Mouse (Mus musculus) gastrocnemius, adult 8-10 months (tissue): ENCODE measurements around the gene Rrad. TPM values are rescaled to one million over a fixed set of nuclear protein-coding genes. Genes with fewer than 3 reads are reported as not detected.
"Not testable (repeated sequence)": the region's sequence is repeated elsewhere in the genome, so short reads cannot be mapped to it uniquely, and the experiment has no call there.

Experiments used
- DNase-seq, 2 experiments: peaks; one replicate each; pipeline ENCODE4 v3.0.0; 2022; ENCODE audit warnings: low spot score in 2 of 2
- total RNA-seq, 4 experiments: library from RNA; stranded (reverse); gene quantifications; 2 replicates each; pipeline ENCODE4 v1.2.4; 2022

The Rrad gene
- 1 to 10 TPM; 3.7 to 9.5 (median 5.0) TPM for total RNA-seq

DNA sequence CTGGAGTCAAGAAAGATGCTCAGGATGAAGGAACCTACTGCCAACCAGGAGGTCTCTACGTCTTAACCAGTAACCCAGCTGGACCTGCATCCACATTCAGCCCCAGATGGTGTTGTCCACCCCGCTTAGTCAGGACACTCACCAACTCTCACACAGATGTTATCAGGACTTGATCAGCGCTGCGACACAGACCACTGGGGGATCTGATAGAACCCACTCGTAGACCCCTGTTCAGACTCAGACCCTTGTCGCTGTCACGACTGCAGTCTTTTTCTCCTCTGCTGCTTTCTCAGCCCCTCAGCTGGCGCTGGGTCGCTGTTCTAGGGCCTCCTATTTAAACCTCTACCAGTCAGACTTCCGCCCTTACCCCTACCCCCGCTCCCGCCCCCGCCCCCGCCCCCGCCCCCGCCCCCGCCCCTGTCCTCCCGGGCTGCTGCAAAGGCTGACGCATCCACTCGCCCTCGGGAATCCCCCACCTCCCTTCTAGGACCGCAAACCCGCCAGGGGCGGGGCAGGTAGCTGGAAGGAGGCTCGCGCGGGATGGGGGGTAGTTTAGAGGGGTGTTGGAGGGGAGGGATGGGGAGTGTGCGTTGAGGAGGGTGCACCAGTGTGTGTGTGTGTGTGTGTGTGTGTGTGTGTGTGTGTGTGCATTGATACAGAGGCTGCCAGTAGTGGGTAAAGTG, at the start of gene Rrad:
Gene Rrad (minus strand): TSS at position 347 of the 683 bp plus-strand sequence.
- peak in 1 of 2 experiments; percentile 23 for DNase-seq

DNA sequence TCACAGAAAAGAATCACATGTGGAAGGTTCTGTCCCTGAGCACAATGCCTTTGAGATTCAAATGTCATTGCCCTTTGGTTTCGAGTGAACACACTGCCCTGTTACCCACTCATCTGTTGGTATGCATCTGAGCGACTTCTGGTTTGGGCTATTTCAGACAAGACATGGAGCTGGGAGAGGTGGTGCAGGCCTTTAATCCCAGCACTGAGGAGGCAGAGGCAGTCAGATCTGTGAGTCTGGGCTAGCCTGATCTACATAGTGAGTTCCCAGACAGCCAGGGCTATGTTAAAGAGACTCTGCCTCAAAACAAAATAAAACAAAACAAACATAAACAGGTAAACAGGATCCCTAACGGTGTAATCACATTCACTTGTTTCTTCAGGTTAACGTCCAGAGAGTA, 24.5 kb upstream of the Rrad start:
- DNase-seq = no peak

DNA sequence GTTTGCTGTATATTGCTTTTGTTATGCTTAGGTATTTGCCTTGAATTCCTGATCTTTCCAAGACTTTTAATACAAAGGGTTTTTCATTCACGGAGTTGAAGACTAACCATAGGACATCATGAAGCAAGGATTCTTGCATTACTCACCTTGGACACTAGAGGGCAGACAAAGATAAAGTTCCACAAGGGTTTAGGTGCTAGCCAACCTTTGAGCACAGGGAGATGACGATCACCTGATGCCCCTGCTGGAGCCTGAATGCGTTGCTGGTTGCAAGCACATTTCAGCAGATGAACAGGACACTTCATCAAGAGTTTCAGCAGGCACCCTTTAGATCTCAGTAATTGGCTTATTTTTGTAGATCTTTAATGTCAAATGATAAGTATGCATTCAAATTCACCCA, 23.9 kb upstream of the Rrad start:
- DNase-seq = peak in 1 of 2 experiments; percentile 39

DNA sequence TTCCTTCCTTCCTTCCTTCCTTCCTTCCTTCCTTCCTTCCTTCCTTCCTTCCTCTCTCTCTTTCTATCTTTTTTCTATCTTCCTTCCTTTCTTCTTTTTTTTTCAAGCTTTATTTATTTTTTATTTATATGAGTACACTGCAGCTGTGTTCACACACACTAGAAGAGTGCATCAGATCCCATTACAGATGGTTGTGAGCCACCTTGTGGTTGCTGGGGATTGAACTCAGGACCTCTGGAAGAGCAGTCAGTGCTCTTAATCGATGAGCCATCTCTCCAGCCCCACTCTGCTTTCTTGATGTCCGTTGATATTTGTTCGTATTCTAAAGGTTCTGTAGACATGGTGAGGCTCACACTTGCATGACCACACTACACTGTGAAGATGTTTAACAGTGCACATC, 13.1 kb upstream of the Rrad start:
- not testable (repeated sequence) for DNase-seq

DNA sequence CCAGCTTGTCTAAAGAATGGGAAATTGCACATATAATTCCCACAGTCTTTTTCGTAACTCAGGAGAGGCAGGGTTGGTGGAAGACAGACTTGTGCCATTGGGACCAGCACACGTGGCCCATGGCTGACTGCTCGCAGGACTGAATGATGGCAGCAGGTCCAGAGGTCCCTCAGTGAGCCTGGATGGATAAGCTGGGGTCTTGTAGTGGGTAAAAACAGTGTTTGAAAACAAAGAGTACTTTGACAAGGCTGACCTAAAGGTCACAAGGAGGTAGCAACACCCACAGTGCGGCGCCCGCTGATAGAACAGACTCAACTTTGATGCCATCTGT, 11.2 kb upstream of the Rrad start:
- no peak for DNase-seq

DNA sequence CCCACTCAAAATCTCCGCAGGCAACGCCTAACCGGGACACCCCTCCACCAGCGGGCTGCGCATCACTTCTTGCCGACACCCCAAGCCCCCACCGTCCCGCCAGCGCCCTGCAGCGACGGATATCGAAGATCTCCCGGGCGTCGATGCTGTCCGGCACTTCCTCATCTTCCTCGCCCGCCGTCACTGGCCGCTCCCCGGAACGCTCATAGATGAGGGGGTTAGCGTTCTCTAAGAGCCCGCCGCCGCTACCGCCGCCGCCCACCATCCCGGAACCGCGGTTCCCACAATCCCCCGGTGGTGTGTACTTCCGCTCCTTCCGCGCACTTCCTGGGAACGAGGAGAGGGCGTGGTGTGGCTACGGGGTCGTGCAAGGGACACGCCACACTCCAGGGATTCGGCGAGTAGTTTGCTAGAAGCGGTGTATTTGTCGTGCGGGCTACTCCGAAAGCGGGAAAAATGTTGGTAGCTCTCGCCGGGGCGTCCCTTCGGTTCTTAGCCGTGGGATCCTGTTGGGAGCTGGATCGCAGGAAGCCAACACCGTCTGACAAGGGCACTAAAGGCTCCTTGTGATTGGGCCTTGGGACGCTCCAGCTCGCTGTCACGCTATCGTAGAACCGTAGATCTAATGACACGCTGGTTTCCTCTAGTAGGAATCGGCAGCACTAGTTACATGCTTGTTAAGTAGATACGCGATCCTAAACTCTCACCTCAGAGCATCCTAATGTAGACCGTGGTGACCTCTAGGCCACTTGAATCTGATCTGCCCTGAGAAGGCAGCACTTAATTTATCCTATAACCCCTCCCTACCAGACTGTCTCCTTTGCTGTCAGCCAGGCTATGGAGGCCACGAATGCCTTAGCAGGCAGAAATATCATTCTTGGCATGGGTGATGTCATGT, 10.5 kb upstream of the Rrad start, which contains the start of gene Ciao2b:
Gene Ciao2b (minus strand): TSS at position 540 of the 898 bp plus-strand sequence.
- peak; percentile 62 to 72 for DNase-seq

DNA sequence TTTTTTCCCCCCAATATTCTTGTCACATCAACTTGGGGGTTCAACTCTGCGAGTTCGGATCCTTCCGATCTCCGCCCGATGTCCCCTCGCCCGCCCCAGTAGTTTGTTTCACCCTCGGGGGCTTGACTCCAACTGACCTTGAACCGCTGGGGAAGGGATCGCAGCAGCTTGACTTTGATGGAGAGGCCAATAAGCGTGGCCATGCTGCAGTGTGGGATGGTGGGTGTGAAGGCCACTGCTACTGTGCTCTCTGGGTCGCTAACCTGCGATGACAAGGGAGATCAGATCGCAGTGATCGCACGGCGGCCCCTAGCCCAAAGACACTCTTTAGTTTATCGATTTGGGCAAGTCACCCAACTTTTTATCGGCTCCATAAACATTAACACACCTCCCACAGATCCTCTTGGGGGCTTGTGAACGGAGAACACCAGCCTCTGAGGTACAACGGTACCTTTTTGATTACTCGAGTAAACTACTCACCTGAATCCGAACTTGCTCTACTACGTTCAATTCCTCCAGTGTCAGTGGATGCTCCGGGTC, 9.8 kb upstream of the Rrad start:
- DNase-seq = no peak

DNA sequence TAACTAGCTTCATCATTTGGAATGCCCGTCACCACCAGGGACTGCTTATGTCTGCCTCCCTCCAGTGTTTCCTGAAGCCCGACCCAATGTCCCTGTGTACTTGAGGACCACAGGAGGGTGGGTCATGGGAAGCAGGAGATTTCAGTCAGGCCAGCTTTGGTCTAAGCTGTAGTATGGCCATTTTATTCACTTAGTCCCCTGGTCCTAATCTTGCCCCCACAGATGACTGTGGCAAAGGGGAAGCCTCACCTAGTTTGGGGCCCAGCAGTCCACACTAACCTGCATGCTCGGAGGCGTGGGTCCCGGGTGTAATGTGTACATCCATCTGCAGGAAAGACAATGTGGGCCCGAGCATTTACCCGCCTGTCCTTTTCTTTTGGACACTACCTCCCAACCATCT, 9.1 kb upstream of the Rrad start:
- no peak for DNase-seq

DNA sequence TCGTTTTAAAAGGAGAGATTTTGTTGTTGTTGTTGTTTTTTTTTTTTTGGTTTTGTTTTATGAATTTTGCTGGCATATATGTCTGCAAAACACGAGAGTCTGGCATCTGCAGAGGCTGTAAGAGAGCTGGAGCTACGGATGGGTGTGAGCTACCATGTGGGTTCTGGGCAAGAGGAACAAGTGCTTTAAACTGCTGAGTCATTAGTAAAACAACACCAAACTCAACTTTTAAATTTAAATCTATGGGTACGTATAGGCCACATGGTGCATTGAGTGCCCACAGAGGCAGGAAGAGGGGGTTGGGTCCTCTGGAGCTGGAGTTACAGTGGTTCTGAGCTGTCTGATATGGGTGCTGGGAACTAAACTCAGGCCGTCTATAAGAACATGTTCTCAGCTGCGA, 6.9 kb upstream of the Rrad start:
- no peak for DNase-seq

DNA sequence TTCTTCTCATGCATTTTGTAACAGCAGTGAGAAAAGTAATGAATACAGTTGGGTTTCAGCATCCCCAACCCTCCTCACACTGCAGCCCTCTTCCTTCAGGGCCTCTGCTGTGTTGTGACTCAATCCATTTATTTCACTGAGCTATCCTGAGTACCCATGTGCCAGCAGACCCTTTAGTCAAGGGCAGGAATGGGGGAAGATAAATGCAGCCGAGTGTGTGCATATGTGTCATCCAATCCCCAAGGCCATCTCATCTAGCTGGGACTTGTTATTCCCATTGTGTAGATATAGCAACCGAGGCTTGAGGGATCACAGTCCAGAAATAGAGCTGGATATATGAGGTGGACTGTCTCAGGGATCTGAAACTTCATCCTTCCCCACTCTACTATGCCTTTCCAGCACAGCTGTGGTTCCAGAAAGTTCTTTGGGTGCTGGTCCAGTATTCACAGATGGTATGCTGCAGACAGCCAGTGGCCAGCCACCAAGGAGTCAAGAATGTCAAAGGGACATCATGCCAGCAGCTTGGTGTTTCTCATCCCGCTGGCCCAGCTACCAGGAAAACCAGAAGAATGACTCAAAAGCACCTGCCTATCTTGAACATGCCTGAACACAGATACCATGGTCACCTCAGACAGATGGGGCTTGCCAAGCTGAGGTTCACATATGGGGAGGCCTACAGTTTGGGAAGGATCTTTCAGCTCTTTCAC, 4.0 kb upstream of the Rrad start:
- DNase-seq = no peak

DNA sequence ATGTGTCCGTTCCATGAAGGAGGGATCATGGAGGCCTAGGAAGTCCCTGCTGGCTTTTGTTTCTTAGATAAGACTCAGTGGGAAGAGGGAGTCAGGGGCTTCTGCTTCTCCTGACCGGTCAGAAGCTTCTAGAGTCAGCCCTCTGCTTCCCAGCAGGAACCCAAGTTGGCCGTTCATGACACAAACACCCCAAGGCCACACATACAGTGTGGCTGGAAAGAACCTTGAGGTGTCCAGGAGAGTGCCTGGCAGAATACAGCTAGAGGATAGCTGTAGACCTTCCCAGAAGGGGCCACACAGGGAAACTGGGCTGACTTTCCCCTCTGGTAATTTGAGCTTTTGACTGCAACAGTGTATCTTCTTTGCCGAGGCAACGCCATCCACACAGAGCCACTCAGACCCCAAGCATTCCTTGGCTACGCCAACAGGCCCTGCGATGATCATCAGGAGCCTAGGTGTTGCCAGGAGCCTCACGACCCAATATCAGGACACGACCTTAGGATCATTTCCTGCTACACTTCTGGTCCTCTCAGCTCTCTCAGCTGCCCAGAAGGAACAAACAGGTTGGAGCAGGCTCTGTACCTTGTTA, 2.1 kb upstream of the Rrad start:
- DNase-seq = peak in 1 of 2 experiments; percentile 32

DNA sequence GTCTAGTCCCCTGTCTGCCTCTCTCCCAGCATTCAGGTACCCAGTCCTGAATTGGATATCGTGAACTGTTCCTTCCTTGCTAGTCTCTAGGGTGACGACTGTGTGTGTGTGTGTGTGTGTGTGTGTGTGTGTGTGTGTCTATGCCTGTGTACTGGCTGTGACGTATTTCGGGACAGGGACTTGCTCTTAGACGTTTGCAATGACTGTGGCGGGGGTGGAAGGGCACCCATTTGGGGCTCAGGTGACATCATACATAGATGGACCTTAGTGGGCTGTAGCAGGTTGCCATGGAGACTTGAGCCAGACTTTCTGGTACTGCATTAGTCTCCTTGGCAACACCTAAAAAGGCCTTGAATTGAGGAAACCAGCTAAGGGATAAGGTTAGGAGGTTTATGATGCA, 1.4 kb upstream of the Rrad start:
- peak in 1 of 2 experiments; percentile 3 for DNase-seq

DNA sequence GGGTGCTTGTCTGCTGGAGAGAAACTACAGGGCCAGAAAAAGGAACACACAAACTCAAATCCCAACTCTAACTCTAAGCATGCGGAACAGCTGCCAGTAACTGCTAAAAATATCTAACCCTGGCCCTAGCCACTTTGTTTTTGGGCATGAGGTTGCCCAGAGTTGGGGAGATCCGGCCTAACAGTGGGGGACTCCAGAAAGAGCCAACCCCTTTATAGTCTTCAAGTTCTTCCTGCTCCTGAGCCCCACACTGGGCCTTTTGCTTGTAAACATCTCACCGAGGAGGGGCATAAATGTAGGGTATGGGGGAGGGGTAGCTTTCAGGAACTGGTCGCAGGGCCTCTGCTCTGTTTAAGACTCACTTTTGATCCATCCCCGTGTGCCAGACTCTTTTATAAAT, 848 bp upstream of the Rrad start:
- DNase-seq = peak in 1 of 2 experiments; percentile 4

DNA sequence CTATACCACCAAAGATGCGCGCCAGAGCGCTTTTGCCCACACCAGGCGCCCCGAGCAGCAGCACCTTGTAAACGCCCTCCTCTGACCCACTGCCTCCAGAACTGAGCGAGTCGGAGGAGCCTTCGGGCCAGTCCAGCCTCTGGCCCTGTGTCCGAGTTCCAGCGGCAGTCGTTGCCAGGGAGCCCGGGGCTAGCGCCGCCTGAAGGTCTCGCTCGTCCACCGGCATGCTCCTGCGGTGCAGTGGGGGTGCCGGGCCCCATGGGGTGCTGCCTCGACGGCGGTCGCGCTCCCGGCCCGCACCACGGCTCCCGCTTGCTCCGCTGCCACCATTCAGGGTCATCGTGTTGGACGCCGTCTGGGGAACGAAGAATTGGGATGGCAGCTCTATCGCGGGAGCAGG, 553 bp downstream of the Rrad start:
- peak in 1 of 2 experiments; percentile 16 for DNase-seq

DNA sequence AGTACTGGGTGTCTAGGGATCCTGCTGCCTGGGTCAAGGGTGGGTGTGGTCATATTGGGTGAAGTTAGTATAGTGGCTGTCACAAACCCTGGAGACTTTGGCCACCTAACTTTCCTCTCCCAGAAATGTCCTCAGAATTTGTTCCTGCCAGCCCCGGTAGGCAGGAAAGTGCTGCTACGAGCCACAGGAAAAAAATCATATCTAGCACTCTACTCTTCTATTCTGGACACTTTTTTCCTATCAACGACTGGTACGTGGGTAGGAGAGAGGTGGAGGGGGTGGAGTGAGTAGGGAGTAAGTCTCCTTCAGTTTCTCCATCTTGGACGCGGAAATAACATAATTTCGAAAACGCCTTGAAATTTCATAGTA, 1.0 kb downstream of the Rrad start:
- DNase-seq = no peak

DNA sequence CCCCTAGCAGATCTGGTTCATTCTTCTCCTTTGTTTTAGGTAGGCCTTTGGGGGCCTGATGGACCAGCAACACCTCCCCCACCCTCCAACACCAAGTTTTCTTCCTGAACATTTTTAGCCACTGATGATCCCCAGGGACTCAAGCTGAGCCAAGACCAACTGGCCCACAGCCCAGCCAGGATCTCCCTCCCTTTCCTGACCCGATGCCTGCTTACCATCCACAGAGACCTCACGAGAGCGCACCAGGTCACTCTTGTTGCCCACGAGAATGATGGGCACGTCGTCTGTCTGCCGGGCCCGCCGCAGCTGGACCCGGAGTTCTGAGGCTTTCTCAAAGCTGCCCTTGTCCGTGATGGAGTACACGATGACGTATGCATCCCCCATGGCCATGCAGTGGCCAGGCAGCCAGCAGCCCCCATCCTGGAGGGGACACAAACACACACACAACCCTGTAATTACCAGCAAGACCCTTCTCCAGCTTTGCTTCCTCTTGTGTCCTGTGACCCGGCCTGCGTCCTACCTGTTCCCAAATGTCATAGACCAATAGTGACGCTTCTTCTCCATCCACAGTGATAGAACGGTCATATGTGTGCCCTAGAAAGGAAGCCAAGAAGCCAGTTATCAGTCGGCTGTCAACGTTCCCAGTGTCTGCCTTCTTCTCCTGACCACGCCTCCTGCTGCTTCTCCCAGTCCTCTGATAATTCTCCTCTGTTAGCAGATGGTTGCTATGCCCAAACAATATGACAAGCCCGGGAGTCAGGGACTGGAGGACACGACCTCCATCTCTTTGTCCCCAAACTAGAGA, 1.6 kb downstream of the Rrad start:
- DNase-seq = peak; percentile 34 to 57

DNA sequence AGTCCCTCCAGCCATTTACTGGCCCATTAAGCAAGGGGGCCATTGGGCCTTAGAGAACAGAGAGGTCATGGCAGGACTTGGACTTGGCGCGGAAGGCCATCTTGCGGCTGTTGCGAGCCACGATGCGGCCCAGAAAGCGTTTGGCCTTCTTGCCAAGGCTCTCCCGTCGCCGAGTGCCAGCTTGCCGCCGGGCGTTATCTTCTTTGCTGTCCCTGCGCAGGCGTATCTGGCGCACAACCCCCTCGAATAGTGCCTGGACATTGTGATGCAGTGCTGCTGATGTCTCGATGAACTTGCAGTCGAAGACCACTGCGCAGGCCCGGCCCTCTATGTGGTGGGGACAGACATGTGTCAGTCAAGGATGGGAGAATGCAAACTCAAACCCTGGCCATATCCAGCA, 2.7 kb downstream of the Rrad start:
- DNase-seq = peak in 1 of 2 experiments; percentile 2

DNA sequence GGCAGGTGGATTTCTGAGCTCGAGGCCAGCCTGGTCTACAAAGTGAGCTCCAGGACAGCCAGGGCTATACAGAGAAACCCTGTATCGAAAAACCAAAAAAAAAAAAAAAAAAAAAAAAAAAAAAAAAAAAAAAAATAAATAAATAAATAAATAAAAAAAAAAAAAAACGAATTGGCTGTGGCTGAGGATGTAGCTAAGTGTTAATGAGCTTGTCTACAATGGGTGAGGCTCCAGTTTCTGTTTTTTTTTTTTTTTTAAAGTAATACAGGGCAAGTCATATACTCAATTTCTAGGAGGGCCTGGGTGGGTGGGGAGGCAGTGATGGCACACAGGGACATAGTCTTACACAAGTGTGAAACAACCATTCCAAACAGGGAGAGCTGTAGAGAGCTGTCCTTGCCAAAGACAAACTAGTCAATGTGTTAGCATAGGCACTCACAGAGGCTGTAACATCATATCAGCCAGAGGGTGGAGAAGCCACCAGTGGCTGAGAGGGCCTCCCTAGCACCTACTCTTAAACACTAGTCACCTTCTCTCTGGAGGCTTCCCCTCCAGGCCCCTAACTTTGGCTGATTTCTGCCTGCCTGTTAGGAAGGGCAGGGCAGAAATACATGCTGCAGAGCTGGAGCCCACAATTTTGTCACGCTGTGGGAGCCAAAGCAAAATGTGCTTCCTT, 3.9 kb downstream of the Rrad start:
- DNase-seq = peak in 1 of 2 experiments; percentile 1

DNA sequence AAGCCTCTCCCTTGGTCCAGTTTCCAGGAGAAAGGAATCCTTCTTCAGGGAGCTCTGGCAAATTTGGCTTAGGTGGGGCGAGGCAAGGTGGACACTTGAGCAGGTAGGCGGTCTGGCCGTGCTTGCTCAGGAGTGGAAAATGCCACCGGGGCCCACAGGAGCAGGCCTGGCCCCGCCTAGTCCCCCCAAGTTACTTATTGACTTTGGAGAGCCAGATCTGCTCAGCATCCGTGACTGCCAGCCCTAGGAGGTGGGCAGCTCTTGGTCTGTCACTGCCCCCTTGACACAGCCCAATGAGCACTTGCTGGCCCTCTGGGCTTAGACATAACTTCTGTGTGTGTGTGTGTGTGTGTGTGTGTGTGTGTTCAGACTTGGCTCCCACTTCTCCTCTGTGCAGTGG, 7.0 kb downstream of the Rrad start, which contains the start of gene Cdh16:
Gene Cdh16 (minus strand): TSS at position 236 of the 400 bp plus-strand sequence.
- no peak for DNase-seq

DNA sequence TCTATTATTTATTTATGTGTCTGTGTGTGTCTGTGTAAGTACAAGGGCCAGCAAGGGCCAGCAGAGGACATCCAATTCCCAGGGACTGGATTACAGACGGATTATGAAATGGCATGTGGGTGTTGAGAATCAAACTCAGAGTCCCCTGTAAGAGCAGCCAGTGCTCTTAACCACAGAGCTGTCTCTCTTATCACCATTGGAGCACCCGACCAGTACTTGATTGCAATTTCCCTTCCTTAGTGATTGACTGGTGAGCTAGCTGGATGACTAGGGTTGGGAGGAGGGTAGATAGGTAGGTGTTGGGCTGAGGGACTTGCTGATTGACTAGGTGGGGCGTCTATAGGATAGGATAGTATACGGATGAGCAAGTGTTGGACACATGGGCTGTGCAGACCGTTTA, 10.4 kb downstream of the Rrad start:
- DNase-seq = no peak
